ENCODE assay signal across 9 mouse cellular contexts in the genomic region with DNA sequence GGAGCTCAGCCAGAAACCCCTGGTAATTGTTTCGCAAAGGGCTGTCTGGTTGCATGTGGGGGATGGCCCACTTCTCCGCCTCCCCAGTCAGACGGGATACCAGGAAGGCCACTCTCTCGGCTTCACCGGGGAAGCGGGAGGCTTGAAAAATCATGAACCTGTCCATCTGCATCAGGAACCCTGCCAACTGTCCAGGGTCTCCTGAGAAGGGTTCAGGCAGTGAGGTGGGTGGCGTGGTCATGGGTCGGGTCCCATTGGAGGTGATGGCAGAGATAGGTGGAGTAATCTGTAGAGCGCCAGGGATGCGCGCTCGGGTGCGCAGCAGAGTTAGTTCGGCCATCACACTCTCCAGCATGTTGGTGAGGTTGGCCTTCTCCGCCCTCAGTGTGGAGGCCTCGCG. TPM values are rescaled to one million over a fixed set of nuclear protein-coding genes. Genes with fewer than 3 reads are reported as not detected.
DNase-seq lines count a peak whose midpoint lies in the region; ATAC-seq and TF ChIP-seq lines count a peak whose summit lies in the region.
"Had no signal": no experiment of that assay in that cellular context is flagged by ENCODE, and none has a peak within 500 bp of the region (broad histone marks: within the 10 kb centered on the region; RNA-seq: fewer than 3 reads in every experiment).

No protein-coding gene starts in this region.

- intact Hi-C loops in gastrocnemius, postnatal 14 days (cut with DNase I; ENCODE audit: low total_unique reads): no loop called here

- H3K4me3 ChIP-seq in heart, embryonic 13.5 days: peak overlapping the region; percentile 63
- H3K4me3 ChIP-seq in embryonic fibroblast, embryonic 13.5 days (ENCODE audit: insufficient read depth, low read length): 0 out of 2 replicates have a peak overlapping the region, but pooled peaks have one; percentile 35
- H3K4me3 ChIP-seq in limb, embryonic 12.5 days (replicated peaks): peak overlapping the region; percentile 80

- H3K27me3 ChIP-seq in heart, embryonic 13.5 days (replicated peaks): peaks cover 7% of the 10 kb centered on the region; the same call in 1 of the 2 replicates
- no peaks in the 10 kb centered on the region; the same call in 1 of the 2 replicates for H3K27me3 ChIP-seq in limb, embryonic 12.5 days

- no peak for DNase-seq in heart, adult 18-20 months
- DNase-seq in ES-CJ7 (ENCODE audit: low read depth, low spot score): peak; percentile 14
- DNase-seq in right cerebral cortex, postnatal 14 days: no peak
- no peak for DNase-seq in gastrocnemius, postnatal 14 days
- DNase-seq in frontal cortex, postnatal 10 days (ENCODE audit: low spot score in 2 of 2): no peak
- DNase-seq: kidney, postnatal 4 days had no signal

- H3K4me1 ChIP-seq in heart, embryonic 13.5 days: peaks cover 4% of the 10 kb centered on the region; the same call in 1 of the 2 replicates
- H3K4me1 ChIP-seq in embryonic fibroblast, embryonic 13.5 days (ENCODE audit: control insufficient read depth, insufficient read depth, low read length): no peaks in the 10 kb centered on the region
- H3K4me1 ChIP-seq in limb, embryonic 12.5 days (replicated peaks): peaks cover 19% of the 10 kb centered on the region

- no peaks in the 10 kb centered on the region for H3K9me3 ChIP-seq in heart, embryonic 13.5 days
- H3K9me3 ChIP-seq in limb, embryonic 12.5 days: 0 out of 2 replicates have a peak, but pooled peaks cover 6% of the 10 kb centered on the region

- 92% methylated on average over 17 of the region's 17 CpGs for WGBS in heart, embryonic 13.5 days
- 97% methylated on average over 17 of the region's 17 CpGs for WGBS in limb, embryonic 12.5 days

- TF ChIP-seq POLR2A in embryonic fibroblast, embryonic 13.5 days (IDR thresholded peaks at IDR 0.05; ENCODE audit: low read depth, low read length): no peak

- no peak for TF ChIP-seq CTCF in embryonic fibroblast, embryonic 13.5 days (IDR thresholded peaks at IDR 0.05; ENCODE audit: borderline replicate concordance, insufficient read depth, low read length)

- H3K9ac ChIP-seq in heart, embryonic 13.5 days: no peak overlapping the region
- peak overlapping the region; percentile 80 for H3K9ac ChIP-seq in limb, embryonic 12.5 days (replicated peaks)

- H3K27ac ChIP-seq in heart, embryonic 13.5 days (replicated peaks): no peak overlapping the region
- H3K27ac ChIP-seq in embryonic fibroblast, embryonic 13.5 days (ENCODE audit: insufficient read depth, low read length): no peak overlapping the region
- no peak overlapping the region for H3K27ac ChIP-seq in limb, embryonic 12.5 days

- peaks cover 26% of the 10 kb centered on the region for H3K36me3 ChIP-seq in heart, embryonic 13.5 days
- H3K36me3 ChIP-seq in limb, embryonic 12.5 days: peaks cover 38% of the 10 kb centered on the region

- peak overlapping the region; percentile 76 for H3K4me2 ChIP-seq in heart, embryonic 13.5 days
- H3K4me2 ChIP-seq in limb, embryonic 12.5 days: peak overlapping the region; percentile 86

- ATAC-seq in heart, embryonic 13.5 days (ENCODE audit: extremely low read depth, insufficient number of reproducible peaks, low FRiP score, low TSS enrichment): no peak
- no peak for ATAC-seq in limb, embryonic 12.5 days (ENCODE audit: insufficient number of reproducible peaks, insufficient read depth, low FRiP score, low TSS enrichment, low read depth)

RNA-seq across cellular contexts. Expression of a gene that starts 0.9 kb away (rescaled TPM):
- 9.2 and 9.8 TPM in 2 replicates for polyA plus RNA-seq in heart, embryonic 13.5 days (2015; fragmentation: Nextera tagmentation; extraction: Ambion mirVana)
- 1 to 10 TPM; 6.0 to 6.9 TPM for total RNA-seq in heart, adult 18-20 months (2021)
- polyA plus RNA-seq in embryonic fibroblast, embryonic 13.5 days (2011; ENCODE audit: insufficient read length, low read depth, missing spikeins): 5.9 and 8.1 TPM in 2 replicates
- 30.1 and 30.2 TPM in 2 replicates for polyA plus RNA-seq in limb, embryonic 12.5 days (2016; fragmentation: Nextera tagmentation; extraction: Ambion mirVana)
- total RNA-seq in gastrocnemius, postnatal 14 days (2021): 1 to 10 TPM; 3.7 to 4.9 TPM
